In genomic region chr9:44502006-44502405, GRCm38 (mm10) we compare ENCODE assay signal across 7 mouse cellular contexts. TPM values are rescaled to one million over a fixed set of nuclear protein-coding genes. Genes with fewer than 3 reads are reported as not detected.
DNase-seq lines count a peak whose midpoint lies in the region; ATAC-seq lines count a peak whose summit lies in the region.

No protein-coding gene starts in this region.

- peaks cover 44% of the 10 kb centered on the region for H3K36me3 ChIP-seq in heart, embryonic 10.5 days

- peaks cover 65% of the 10 kb centered on the region for H3K4me1 ChIP-seq in heart, embryonic 10.5 days

- peak; percentile 80 to 86 for DNase-seq in CD8-positive naive resting alpha-beta T cell, adult 2 months (ENCODE audit: low read depth in 2 of 2, low spot score in 2 of 2)
- peak; percentile 85 for DNase-seq in ZHBTc4 (ENCODE audit: low read depth, low spot score)
- peak; percentile 83 for DNase-seq in embryo, embryonic 11 days
- DNase-seq in heart, embryonic 10.5 days (ENCODE audit: low spot score) = no peak
- peak; percentile 87 to 92 for DNase-seq in kidney, postnatal 36 days
- peak; percentile 80 for DNase-seq in skeletal muscle tissue, adult 2 months (ENCODE audit: low read depth, low spot score)

- no peaks in the 10 kb centered on the region for H3K27me3 ChIP-seq in heart, embryonic 10.5 days (ENCODE audit: insufficient read depth, poor library complexity, severe bottlenecking)

- H3K4me3 ChIP-seq in heart, embryonic 10.5 days = no peak overlapping the region; the same call in 1 of the 2 replicates

- WGBS in heart, embryonic 10.5 days = 5% methylated on average over 4 of the region's 4 CpGs

- peak; percentile 35 for ATAC-seq in megakaryocyte-erythroid progenitor cell, adult 5-6 weeks (replicated peaks; ENCODE audit: low FRiP score, low TSS enrichment, poor library complexity, severe bottlenecking)

- no peaks in the 10 kb centered on the region for H3K9me3 ChIP-seq in heart, embryonic 10.5 days

- peak overlapping the region; percentile 92; the same call in 1 of the 2 replicates for H3K27ac ChIP-seq in heart, embryonic 10.5 days

RNA-seq across cellular contexts. Expression of gene Bcl9l, which starts 19.4 kb away (rescaled TPM):
- 7.6 and 9.6 TPM in 2 replicates for polyA plus RNA-seq in heart, embryonic 10.5 days (2016; fragmentation: Nextera tagmentation; extraction: Ambion mirVana)
- 4.8 and 5.5 TPM in 2 replicates for total RNA-seq in megakaryocyte-erythroid progenitor cell, adult 5-6 weeks (2014; fragmentation: Nextera tagmentation)
- total RNA-seq in megakaryocyte-erythroid progenitor cell, adult 5-6 weeks (2017) = 0.52 and 3.7 TPM in 2 replicates

RNA-seq across cellular contexts. Expression of gene Upk2, which starts 47.2 kb away (rescaled TPM):
- 0.26 TPM in 1 of 2 replicates, not detected in the other for polyA plus RNA-seq in heart, embryonic 10.5 days (2016; fragmentation: Nextera tagmentation; extraction: Ambion mirVana)
- not detected in 2 replicates for total RNA-seq in megakaryocyte-erythroid progenitor cell, adult 5-6 weeks (2014; fragmentation: Nextera tagmentation)
- not detected in 2 replicates for total RNA-seq in megakaryocyte-erythroid progenitor cell, adult 5-6 weeks (2017)

RNA-seq across cellular contexts. Expression of gene Cxcr5, which starts 59.7 kb away (rescaled TPM):
- not detected in 2 replicates for polyA plus RNA-seq in heart, embryonic 10.5 days (2016; fragmentation: Nextera tagmentation; extraction: Ambion mirVana)
- total RNA-seq in megakaryocyte-erythroid progenitor cell, adult 5-6 weeks (2014; fragmentation: Nextera tagmentation) = 0.54 and 6.2 TPM in 2 replicates
- total RNA-seq in megakaryocyte-erythroid progenitor cell, adult 5-6 weeks (2017) = 0.08 and 1.8 TPM in 2 replicates
